Mouse (Mus musculus) testis, postnatal 14 days (tissue): ENCODE results near the gene Avpr1b.
A peak's percentile ranks its signal among the peaks of the same experiment; 100 is the strongest.
"Not testable (repeated sequence)": the region's sequence is repeated elsewhere in the genome, so short reads cannot be mapped to it uniquely, and the experiment has no call there.

Source experiments
- DNase-seq: peaks from one replicate; pipeline ENCODE4 v3.0.0; 2021; ENCODE audit warnings: low spot score

Gene Avpr1b

GRCm38 (mm10) chr1:131619348-131619747 lies 20.3 kb downstream of the Avpr1b start:
- no peak for DNase-seq

GRCm38 (mm10) chr1:131623644-131624043 lies 24.6 kb downstream of the Avpr1b start:
- DNase-seq: no peak

- DNase-seq: no peak
These were observed 25.3 kb downstream of the Avpr1b start for GRCm38 (mm10) chr1:131624175-131624835.

- DNase-seq: no peak
These were observed 27.2 kb downstream of the Avpr1b start for GRCm38 (mm10) chr1:131626200-131626599.

GRCm38 (mm10) chr1:131632216-131632615 lies 33.2 kb downstream of the Avpr1b start:
- DNase-seq: not testable (repeated sequence)

- no peak for DNase-seq
These were observed 35.5 kb downstream of the Avpr1b start for GRCm38 (mm10) chr1:131634495-131634894.

- no peak for DNase-seq
These were observed 38.9 kb downstream of the Avpr1b start, which contains the start of gene Ctse for GRCm38 (mm10) chr1:131637791-131638540. Ctse (plus strand) TSS chr1:131638306.

- DNase-seq: no peak
These were observed 39.7 kb downstream of the Avpr1b start for GRCm38 (mm10) chr1:131638541-131639421.

GRCm38 (mm10) chr1:131640062-131640461 lies 41.0 kb downstream of the Avpr1b start:
- DNase-seq: no peak

- DNase-seq: no peak
These were observed 42.5 kb downstream of the Avpr1b start for GRCm38 (mm10) chr1:131641565-131641964.

- DNase-seq: no peak
These were observed 43.2 kb downstream of the Avpr1b start for GRCm38 (mm10) chr1:131642251-131642650.

GRCm38 (mm10) chr1:131652670-131653443 lies 53.8 kb downstream of the Avpr1b start:
- DNase-seq: no peak

GRCm38 (mm10) chr1:131655601-131656000 lies 56.6 kb downstream of the Avpr1b start:
- no peak for DNase-seq

- DNase-seq: peak; percentile 85
These were observed 58.9 kb downstream of the Avpr1b start for GRCm38 (mm10) chr1:131657945-131658354.

- DNase-seq: no peak
These were observed 60.6 kb downstream of the Avpr1b start for GRCm38 (mm10) chr1:131659512-131660085.

- DNase-seq: no peak
These were observed 61.2 kb downstream of the Avpr1b start for GRCm38 (mm10) chr1:131660266-131660665.

GRCm38 (mm10) chr1:131660716-131661472 lies 61.9 kb downstream of the Avpr1b start:
- no peak for DNase-seq
